Mouse (Mus musculus) embryonic facial prominence, embryonic 13.5 days (tissue): ENCODE data around the gene Barx1. TPM values are rescaled to one million over a fixed set of nuclear protein-coding genes. Genes with fewer than 3 reads are reported as not detected.

Source experiments
- ATAC-seq: fragments of 200-750 bp; cut with Nextera tagmentation; 2 replicates; pipeline ENCODE4 v1.8.0; 2017; ENCODE audit warnings: low read depth; ENCODE audit not compliant: insufficient number of reproducible peaks, insufficient read depth, low FRiP score, low TSS enrichment
- H3K27ac ChIP-seq: fragments of 300-500 bp; sonication (generic); 2 replicates; pipeline ENCODE4 v1.5.1; 2015; ENCODE audit warnings: moderate library complexity, mild to moderate bottlenecking, inconsistent platforms
- H3K27me3 ChIP-seq: fragments of 300-500 bp; sonication (generic); 2 replicates; pipeline ENCODE4 v1.6.1; 2015; ENCODE audit warnings: mild to moderate bottlenecking, inconsistent platforms
- H3K36me3 ChIP-seq: fragments of 300-500 bp; sonication (generic); 2 replicates; pipeline ENCODE4 v1.6.1; 2015; ENCODE audit warnings: mild to moderate bottlenecking, inconsistent platforms
- H3K4me1 ChIP-seq: fragments of 300-500 bp; sonication (generic); 2 replicates; pipeline ENCODE4 v1.6.1; 2015; ENCODE audit warnings: inconsistent platforms
- H3K4me2 ChIP-seq: fragments of 300-500 bp; sonication (generic); 2 replicates; pipeline ENCODE4 v1.6.1; 2015; ENCODE audit warnings: moderate library complexity, mild to moderate bottlenecking, inconsistent platforms
- H3K4me3 ChIP-seq: fragments of 300-500 bp; sonication (generic); 2 replicates; pipeline ENCODE4 v1.5.1; 2015; ENCODE audit warnings: mild to moderate bottlenecking, inconsistent platforms
- H3K9ac ChIP-seq: fragments of 300-500 bp; sonication (generic); 2 replicates; pipeline ENCODE4 v1.6.1; 2015; ENCODE audit warnings: mild to moderate bottlenecking, inconsistent platforms
- H3K9me3 ChIP-seq: fragments of 300-500 bp; sonication (generic); 2 replicates; pipeline ENCODE4 v1.6.1; 2016; ENCODE audit warnings: inconsistent platforms
- WGBS: fragments of 180-500 bp; shearing (Covaris S2); methylation state at CpG from one replicate; pipeline ENCODE4 v1.1.7; 2015; ENCODE audit warnings: mixed read lengths; 5-methylcytosine and 5-hydroxymethylcytosine counted together
- polyA plus RNA-seq: library from polyadenylated mRNA; unstranded; fragments of >200 nt; fragmentation: Nextera tagmentation; extraction: Ambion mirVana; gene quantifications from 2 replicates; pipeline ENCODE4 v1.2.1, GENCODE M21; 2015

The Barx1 gene
- polyA plus RNA-seq, 1 experiment from 2014 or later: 14.5 TPM

DNA sequence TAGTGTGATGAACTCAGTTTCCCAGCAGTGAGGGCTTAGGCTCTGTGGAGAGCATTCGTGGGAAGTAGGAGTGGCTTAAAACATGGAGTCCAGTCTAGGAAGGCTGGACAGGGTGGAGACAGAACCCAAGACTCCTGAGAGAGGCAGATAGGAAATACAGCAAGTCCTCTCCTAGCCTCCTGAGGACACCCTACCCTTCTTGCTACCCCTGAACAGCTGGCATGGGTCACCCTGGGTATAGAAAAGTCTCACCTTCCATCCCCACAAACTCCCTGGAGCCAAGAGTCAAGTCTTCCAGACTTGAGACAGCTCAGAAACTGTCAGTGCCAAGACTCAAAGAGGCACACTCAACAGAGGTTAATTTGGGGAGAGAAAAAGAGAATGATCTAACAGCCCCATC is 1.2 kb upstream of the Barx1 start:
- Histone ChIP-seq H3K27ac (no peak overlapping the region), H3K9me3 (no peaks in the 10 kb centered on the region), H3K4me3 (peak overlapping the region; percentile 57), H3K36me3 (no peaks in the 10 kb centered on the region), H3K4me2 (peak overlapping the region; percentile 85; the same call in 1 of the 2 replicates), H3K27me3 (peaks cover 100% of the 10 kb centered on the region), H3K9ac (no peak overlapping the region), H3K4me1 (peaks cover 55% of the 10 kb centered on the region)
- WGBS: 4% methylated on average over 1 of the region's 1 CpGs
- ATAC-seq: no peak

DNA sequence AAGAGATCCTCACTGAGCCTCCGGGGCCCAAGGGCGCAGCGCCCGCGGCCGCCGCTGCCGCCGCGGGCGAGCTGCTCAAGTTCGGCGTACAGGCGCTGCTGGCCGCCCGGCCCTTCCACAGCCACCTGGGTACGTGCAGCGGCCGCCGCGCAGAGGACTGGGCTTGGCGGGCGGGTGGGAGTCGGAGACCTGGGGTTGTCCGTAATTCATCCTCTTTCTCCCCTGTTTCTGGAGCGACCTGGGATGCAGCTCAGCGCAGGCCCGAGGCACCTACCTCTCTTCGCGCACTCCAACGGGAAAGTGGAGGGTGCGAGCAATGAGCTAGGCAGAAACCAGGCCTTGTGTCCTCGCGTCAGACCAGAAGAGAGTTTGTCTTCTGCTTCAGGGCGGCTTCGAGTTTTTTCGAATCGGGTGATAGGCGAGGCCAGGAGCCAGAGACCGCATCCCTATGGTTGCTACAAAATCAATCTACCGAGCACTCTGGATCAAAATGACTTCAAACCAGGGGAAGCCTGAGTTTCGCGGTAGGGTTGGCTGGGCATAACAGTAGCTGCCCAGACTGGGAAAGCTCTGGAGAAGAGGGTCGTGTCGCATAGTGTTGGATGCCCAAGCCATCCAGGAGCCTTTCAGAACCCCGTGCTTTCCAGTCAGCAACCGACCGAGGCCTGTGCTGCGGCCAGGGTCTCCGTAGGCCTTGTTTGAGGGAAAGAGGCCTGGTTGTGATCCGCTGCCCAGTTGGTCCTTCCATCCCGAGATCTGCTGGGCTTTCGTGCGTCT is 601 bp downstream of the Barx1 start:
- no peaks in the 10 kb centered on the region for H3K36me3 ChIP-seq
- peak overlapping the region; percentile 57 for H3K4me3 ChIP-seq
- peak overlapping the region; percentile 85 for H3K4me2 ChIP-seq
- ATAC-seq: no peak
- H3K9ac ChIP-seq: peak overlapping the region; percentile 80
- H3K27ac ChIP-seq: peak overlapping the region; percentile 56; the same call in 1 of the 2 replicates
- WGBS: 3% methylated on average over 54 of the region's 54 CpGs
- peaks cover 100% of the 10 kb centered on the region for H3K27me3 ChIP-seq
- H3K9me3 ChIP-seq: no peaks in the 10 kb centered on the region
- peaks cover 57% of the 10 kb centered on the region for H3K4me1 ChIP-seq

DNA sequence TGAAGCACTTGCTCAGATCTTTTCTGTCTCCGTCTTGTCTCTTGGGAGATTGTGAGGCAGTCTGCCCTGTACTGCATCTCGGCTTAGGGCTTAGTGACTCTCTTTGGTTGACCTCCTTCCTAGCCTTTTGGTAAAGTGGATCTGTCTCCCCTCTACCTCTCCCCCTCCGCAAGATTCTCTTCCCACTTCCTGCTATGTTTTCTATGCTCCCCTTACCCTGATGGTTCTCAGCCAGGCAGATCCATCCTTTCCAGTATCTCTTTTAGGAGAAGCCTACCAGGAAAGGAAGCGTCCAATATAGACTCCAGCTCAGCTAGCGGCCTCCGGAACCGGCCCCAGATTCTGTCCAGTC is 1.2 kb downstream of the Barx1 start:
- Histone ChIP-seq H3K9me3 (no peaks in the 10 kb centered on the region), H3K4me3 (peak overlapping the region; percentile 57), H3K4me1 (peaks cover 59% of the 10 kb centered on the region), H3K36me3 (no peaks in the 10 kb centered on the region), H3K9ac (peak overlapping the region; percentile 80), H3K27me3 (peaks cover 100% of the 10 kb centered on the region), H3K4me2 (peak overlapping the region; percentile 85), H3K27ac (no peak overlapping the region)
- 16% methylated on average over 7 of the region's 7 CpGs for WGBS
- no peak for ATAC-seq

DNA sequence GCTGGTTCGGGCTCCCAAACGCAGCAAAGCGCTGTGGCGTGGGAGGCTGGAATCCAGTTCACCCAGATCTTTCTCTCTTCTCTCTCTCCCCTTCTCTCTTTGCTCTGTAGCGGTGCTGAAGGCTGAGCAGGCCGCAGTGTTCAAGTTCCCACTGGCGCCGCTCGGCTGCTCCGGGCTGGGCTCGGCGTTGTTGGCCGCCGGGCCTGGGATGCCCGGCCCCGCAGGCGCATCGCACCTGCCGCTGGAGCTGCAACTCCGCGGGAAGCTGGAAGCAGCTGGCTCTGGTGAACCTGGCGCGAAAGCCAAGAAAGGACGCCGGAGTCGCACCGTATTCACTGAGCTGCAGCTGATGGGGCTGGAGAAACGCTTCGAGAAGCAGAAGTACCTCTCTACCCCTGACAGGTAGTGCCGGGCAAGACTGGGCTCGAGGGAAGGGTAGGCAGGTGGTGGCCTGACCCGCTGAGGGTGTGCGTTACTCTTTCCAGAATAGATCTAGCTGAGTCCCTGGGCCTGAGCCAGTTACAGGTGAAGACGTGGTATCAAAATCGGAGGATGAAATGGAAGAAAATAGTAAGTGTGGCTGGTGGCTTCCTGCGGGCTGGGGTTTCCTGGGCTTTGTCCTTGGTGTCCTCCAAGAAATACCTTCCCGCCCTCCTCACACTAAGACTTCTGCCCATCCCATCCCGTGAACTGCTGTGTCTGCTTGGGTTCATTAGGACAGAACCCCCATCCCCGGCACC is 2.3 kb downstream of the Barx1 start:
- Histone ChIP-seq H3K9me3 (no peaks in the 10 kb centered on the region), H3K4me1 (peaks cover 58% of the 10 kb centered on the region), H3K4me2 (peak overlapping the region; percentile 85), H3K27me3 (peaks cover 100% of the 10 kb centered on the region), H3K9ac (peak overlapping the region; percentile 80), H3K36me3 (no peaks in the 10 kb centered on the region), H3K27ac (no peak overlapping the region), H3K4me3 (peak overlapping the region; percentile 57)
- ATAC-seq: no peak
- 1% methylated on average over 39 of the region's 39 CpGs for WGBS

DNA sequence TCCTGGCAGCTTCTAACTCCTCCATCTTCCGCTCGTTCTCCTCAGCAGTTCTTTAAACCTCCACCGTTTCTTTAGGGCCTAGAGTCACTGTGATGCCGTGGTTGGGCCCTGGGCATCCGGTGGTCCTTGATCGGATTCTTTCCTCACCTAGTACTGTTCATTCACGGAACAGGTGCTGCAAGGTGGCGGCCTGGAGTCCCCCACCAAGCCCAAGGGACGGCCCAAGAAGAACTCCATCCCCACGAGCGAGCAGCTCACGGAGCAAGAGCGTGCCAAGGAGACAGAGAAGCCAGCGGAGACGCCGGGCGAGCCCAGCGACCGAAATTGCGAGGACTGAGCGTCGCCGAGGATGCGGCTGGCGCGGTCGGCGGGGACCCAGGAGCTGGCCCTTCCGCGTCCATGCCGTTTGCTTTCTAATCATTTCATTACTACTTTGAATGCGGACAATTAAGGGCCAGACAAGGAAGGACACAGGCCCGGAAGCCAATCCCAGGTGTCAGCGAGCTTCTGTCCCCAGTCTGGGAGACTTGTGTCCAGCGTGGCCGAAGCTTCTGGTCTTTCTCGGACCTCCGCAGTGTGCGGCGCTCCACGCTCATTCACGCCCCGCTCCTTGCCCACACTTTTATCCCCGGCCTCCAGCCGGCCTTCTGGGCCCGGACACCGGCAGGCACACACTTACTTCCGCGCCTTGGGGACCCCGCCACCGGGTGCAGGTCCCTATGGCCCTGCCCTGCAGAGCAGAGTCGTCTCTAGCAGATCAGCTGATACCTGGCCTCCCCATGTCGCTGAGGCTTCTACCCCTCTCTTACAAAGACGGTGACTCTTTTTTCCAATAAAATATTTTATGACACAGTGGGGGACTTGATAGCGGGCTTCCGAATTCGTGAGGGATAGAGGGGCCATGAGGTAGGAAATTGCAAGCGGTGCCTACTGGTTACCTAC is 3.1 kb downstream of the Barx1 start:
- H3K4me2 ChIP-seq: peak overlapping the region; percentile 85
- H3K4me3 ChIP-seq: peak overlapping the region; percentile 57
- peaks cover 99% of the 10 kb centered on the region for H3K27me3 ChIP-seq
- no peaks in the 10 kb centered on the region for H3K9me3 ChIP-seq
- H3K27ac ChIP-seq: no peak overlapping the region
- WGBS: 6% methylated on average over 58 of the region's 58 CpGs
- peaks cover 51% of the 10 kb centered on the region for H3K4me1 ChIP-seq
- H3K9ac ChIP-seq: peak overlapping the region; percentile 80
- ATAC-seq: no peak
- H3K36me3 ChIP-seq: no peaks in the 10 kb centered on the region

DNA sequence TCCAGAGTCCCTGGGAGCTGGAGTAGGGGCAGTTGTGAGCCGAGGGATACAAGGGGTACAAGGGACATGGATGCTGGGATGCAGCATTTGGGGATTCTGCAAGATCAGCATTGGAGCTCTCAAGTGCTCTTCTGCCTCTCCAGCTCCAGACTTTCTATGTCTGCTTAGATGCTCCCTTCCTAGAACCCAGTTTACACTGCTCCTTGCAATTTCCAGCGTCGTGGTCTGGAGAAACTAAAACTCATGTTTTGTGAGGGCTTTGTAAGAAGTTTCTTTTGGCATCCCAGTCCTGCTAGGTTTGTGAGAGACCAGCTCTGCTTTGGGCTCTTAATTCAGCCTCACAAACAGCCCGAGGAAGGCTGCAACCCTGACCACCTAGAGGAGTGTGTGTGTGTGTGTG is 4.7 kb downstream of the Barx1 start:
- H3K36me3 ChIP-seq: no peaks in the 10 kb centered on the region
- H3K4me1 ChIP-seq: peaks cover 52% of the 10 kb centered on the region
- no peak overlapping the region for H3K4me3 ChIP-seq
- H3K27ac ChIP-seq: no peak overlapping the region
- no peak overlapping the region for H3K9ac ChIP-seq
- peaks cover 96% of the 10 kb centered on the region for H3K27me3 ChIP-seq
- H3K4me2 ChIP-seq: no peak overlapping the region
- 3% methylated on average over 4 of the region's 4 CpGs for WGBS
- no peaks in the 10 kb centered on the region for H3K9me3 ChIP-seq
- ATAC-seq: no peak

DNA sequence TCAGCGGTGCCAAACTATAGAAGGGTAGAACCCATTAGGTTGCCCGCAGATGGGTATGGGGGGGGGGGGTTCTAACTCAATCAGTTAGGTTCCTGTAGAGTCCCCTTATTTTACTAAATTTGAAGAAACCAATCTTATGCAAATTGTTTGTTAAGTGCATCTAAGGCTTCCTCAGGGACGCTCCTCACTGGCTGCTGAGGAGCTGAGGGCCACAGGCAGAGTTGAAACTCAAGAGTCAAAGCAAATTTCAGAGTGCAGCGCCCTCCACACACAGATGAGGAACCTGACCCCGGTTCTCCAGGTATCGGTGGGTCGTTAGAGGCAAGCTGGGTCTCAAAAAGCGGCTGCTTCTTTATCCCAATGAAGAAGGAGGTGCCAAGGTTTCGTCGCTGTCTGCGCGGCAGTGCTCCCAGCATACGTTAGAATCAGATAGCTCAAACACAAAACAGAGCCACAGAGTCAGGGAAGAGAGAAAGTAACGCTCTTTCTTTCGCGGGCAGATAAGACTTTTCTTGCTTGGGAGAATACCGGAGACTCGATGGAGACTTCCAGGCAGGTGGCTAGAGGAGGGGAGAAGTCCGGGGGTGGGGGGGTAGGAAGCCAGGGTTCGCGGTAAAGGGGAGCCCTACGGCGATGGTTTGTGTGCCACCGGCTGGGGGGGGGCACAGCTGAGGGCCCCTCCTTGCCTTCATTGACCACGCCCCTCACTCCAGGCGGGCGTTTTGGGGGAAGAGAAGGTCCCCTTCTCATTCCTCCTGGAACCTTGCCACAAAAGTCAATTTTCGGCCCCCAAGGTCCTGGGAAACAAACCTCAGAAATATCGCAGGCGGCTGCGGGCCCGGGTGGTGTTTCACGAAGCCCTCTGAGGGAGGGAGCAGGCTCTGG is 5.5 kb downstream of the Barx1 start:
- H3K27me3 ChIP-seq: peaks cover 96% of the 10 kb centered on the region
- peaks cover 53% of the 10 kb centered on the region for H3K4me1 ChIP-seq
- peak overlapping the region; percentile 48 for H3K27ac ChIP-seq
- peak overlapping the region; percentile 59 for H3K4me2 ChIP-seq
- WGBS: 2% methylated on average over 33 of the region's 33 CpGs
- no peaks in the 10 kb centered on the region for H3K36me3 ChIP-seq
- H3K9ac ChIP-seq: peak overlapping the region; percentile 41
- H3K4me3 ChIP-seq: peak overlapping the region; percentile 35
- no peaks in the 10 kb centered on the region for H3K9me3 ChIP-seq
- ATAC-seq: no peak

DNA sequence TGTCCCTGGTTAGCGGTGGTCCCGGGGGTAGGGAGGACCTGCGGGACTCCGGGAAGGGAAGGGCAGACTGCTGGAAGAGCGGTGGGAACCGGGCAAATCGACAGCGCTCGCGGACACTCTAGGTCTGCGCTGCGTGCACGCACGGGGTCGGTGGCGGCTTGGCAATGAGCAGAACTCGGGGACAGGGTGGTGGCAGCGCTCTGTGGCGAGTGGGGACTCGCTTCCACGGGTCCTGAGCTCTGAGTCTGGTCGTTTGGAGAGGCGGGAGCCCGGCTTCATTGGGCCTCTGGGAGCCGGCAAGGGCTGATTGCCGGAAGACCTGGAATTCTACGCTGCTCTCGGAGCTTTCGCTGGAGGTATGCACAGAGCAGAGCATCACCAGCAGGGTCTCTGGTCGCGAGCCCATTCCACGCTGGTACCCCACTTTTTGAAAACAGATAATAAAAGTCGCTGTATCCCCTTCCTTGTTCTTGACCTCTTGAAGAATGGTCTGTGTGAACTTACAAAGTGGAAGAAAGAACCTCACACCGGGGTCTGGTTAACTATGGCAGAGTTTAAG is 6.3 kb downstream of the Barx1 start:
- Histone ChIP-seq H3K4me2 (peak overlapping the region; percentile 59), H3K27me3 (peaks cover 96% of the 10 kb centered on the region), H3K36me3 (no peaks in the 10 kb centered on the region), H3K4me1 (peaks cover 52% of the 10 kb centered on the region), H3K4me3 (peak overlapping the region; percentile 35), H3K27ac (peak overlapping the region; percentile 48), H3K9me3 (no peaks in the 10 kb centered on the region), H3K9ac (peak overlapping the region; percentile 41)
- WGBS: under 1% methylated on average over 34 of the region's 34 CpGs
- no peak for ATAC-seq

DNA sequence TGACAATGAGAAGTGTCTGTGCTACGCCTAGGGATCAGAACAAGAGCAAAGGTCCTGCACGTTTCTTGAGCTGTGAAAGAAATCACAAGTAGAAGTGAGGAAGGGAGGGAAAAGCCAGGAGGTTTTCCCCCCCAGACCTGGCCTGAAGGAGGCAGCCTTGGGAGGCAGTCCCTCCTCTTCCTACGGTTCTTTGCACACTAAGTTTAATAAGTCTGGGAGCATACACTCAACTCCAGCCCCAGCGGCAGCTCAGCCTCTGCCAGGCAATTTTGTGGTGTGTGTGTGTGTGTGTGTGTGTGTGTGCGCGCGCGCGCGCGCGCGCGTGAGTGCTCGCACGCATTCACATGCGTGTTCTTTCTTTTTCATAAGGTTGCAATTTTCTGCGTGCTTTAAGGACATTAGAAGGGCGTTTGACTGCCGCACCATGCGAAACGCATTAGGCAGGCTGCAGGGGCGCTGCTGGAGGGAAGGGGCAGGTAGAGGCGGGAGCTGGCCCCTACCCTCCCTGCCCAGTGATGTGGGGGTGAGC is 9.6 kb downstream of the Barx1 start:
- Histone ChIP-seq H3K27ac (no peak overlapping the region), H3K9me3 (no peaks in the 10 kb centered on the region), H3K36me3 (no peaks in the 10 kb centered on the region), H3K4me1 (peaks cover 30% of the 10 kb centered on the region), H3K9ac (peak overlapping the region; percentile 49; the same call in 1 of the 2 replicates), H3K27me3 (peaks cover 91% of the 10 kb centered on the region), H3K4me3 (peak overlapping the region; percentile 34), H3K4me2 (peak overlapping the region; percentile 56)
- ATAC-seq: no peak
- under 1% methylated on average over 24 of the region's 24 CpGs for WGBS

DNA sequence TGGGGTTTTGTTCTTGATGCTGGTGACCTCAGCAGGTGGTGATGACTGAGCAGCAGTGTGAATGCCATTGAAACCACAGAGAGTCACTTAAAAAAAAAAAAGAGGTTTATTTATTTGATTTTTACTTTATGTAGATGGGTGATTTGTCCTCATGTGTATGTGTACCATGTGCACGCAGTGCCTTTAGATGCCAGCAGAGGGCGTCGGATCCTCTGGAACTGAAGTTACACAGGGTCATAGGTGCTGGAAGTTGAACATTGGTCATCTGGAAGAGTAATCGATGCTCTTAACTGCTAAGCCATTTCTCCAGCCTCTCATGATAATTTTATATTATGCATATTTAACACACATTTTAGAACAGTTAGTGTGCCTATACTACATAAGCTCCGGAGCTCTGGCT is 11.8 kb downstream of the Barx1 start:
- Histone ChIP-seq H3K9ac (no peak overlapping the region), H3K4me1 (peaks cover 14% of the 10 kb centered on the region), H3K36me3 (no peaks in the 10 kb centered on the region), H3K9me3 (no peaks in the 10 kb centered on the region), H3K4me2 (no peak overlapping the region), H3K27me3 (peaks cover 87% of the 10 kb centered on the region), H3K4me3 (no peak overlapping the region), H3K27ac (no peak overlapping the region)
- ATAC-seq: no peak
- 76% methylated on average over 5 of the region's 5 CpGs for WGBS
